Mouse (Mus musculus): ENCODE data around the gene Cenpe.

GRCm38 (mm10) chr3:135280160-135280559 is 67.8 kb downstream of the Cenpe start:
- TF ChIP-seq CTCF (IDR thresholded peaks at IDR 0.05; ENCODE audit: low read depth): no peak
- no peak for TF ChIP-seq EP300 (IDR thresholded peaks at IDR 0.05; ENCODE audit: low read depth)
